Mouse (Mus musculus) midbrain, embryonic 10.5 days (tissue): ENCODE results near the gene Smurf2. TPM values are rescaled to one million over a fixed set of nuclear protein-coding genes. Genes with fewer than 3 reads are reported as not detected.
A peak's percentile ranks its signal among the peaks of the same experiment; 100 is the strongest.
"Not testable (repeated sequence)": the region's sequence is repeated elsewhere in the genome, so short reads cannot be mapped to it uniquely, and the experiment has no call there.

ENCODE experiments used
- DNase-seq: peaks from one replicate; pipeline ENCODE4 v3.0.0-alpha.2; 2017; ENCODE audit warnings: low spot score
- H3K27ac ChIP-seq: fragments of 300-500 bp; sonication (generic); replicated peaks from 2 replicates; pipeline ENCODE4 v1.5.1; 2016; ENCODE audit warnings: mild to moderate bottlenecking
- H3K27me3 ChIP-seq: fragments of 300-500 bp; sonication (generic); 2 replicates; pipeline ENCODE4 v1.6.1; 2016; ENCODE audit warnings: low read depth, mild to moderate bottlenecking; ENCODE audit not compliant: poor library complexity, severe bottlenecking
- H3K36me3 ChIP-seq: fragments of 300-500 bp; sonication (generic); 2 replicates; pipeline ENCODE4 v1.6.1; 2016; ENCODE audit warnings: mild to moderate bottlenecking, moderate library complexity
- H3K4me1 ChIP-seq: fragments of 300-500 bp; sonication (generic); 2 replicates; pipeline ENCODE4 v1.6.1; 2016
- H3K4me3 ChIP-seq: fragments of 300-500 bp; sonication (generic); 2 replicates; pipeline ENCODE4 v1.5.1; 2016; ENCODE audit warnings: mild to moderate bottlenecking, moderate library complexity
- H3K9me3 ChIP-seq: fragments of 300-500 bp; sonication (generic); replicated peaks from 2 replicates; pipeline ENCODE4 v1.6.1; 2016; ENCODE audit warnings: mild to moderate bottlenecking
- WGBS: fragments of 180-500 bp; shearing (Covaris S2); methylation state at CpG from one replicate; pipeline ENCODE4 v1.1.7; 2016; 5-methylcytosine and 5-hydroxymethylcytosine counted together
- polyA plus RNA-seq: library from polyadenylated mRNA; unstranded; fragments of >200 nt; fragmentation: Nextera tagmentation; extraction: Ambion mirVana; gene quantifications from 2 replicates; pipeline ENCODE4 v1.2.1, GENCODE M21; 2016

Gene Smurf2
- polyA plus RNA-seq, 1 experiment from 2014 or later: 12.1 TPM

GRCm38 (mm10) chr11:106817808-106818207 is 102.7 kb downstream of the Smurf2 start:
- peaks cover 98% of the 10 kb centered on the region for H3K36me3 ChIP-seq
- no peaks in the 10 kb centered on the region for H3K9me3 ChIP-seq
- H3K4me3 ChIP-seq: no peak overlapping the region
- no peak overlapping the region for H3K27ac ChIP-seq
- H3K27me3 ChIP-seq: no peaks in the 10 kb centered on the region
- no peaks in the 10 kb centered on the region for H3K4me1 ChIP-seq
- 96% methylated on average over 6 of the region's 6 CpGs for WGBS
- DNase-seq: no peak

GRCm38 (mm10) chr11:106817156-106817555 is 103.4 kb downstream of the Smurf2 start:
- H3K27ac ChIP-seq: no peak overlapping the region
- H3K36me3 ChIP-seq: peaks cover 97% of the 10 kb centered on the region

GRCm38 (mm10) chr11:106816316-106816715 is 104.2 kb downstream of the Smurf2 start:
- H3K27me3 ChIP-seq: no peaks in the 10 kb centered on the region
- H3K9me3 ChIP-seq: no peaks in the 10 kb centered on the region
- WGBS: 84% methylated on average over 7 of the region's 7 CpGs
- no peaks in the 10 kb centered on the region for H3K4me1 ChIP-seq
- H3K4me3 ChIP-seq: no peak overlapping the region
- peaks cover 99% of the 10 kb centered on the region for H3K36me3 ChIP-seq
- H3K27ac ChIP-seq: no peak overlapping the region
- DNase-seq: no peak

More at GRCm38 (mm10) chr11:106817156-106817555, 103.4 kb downstream of the Smurf2 start:
- H3K27me3 ChIP-seq: no peaks in the 10 kb centered on the region
- H3K4me3 ChIP-seq: no peak overlapping the region
- WGBS: 92% methylated on average over 3 of the region's 3 CpGs
- H3K9me3 ChIP-seq: no peaks in the 10 kb centered on the region
- H3K4me1 ChIP-seq: no peaks in the 10 kb centered on the region
- DNase-seq: no peak

- Histone ChIP-seq H3K27me3 (no peaks in the 10 kb centered on the region), H3K4me1 (no peaks in the 10 kb centered on the region), H3K27ac (no peak overlapping the region), H3K36me3 (peaks cover 99% of the 10 kb centered on the region), H3K4me3 (no peak overlapping the region), H3K9me3 (no peaks in the 10 kb centered on the region)
- DNase-seq: no peak
- 97% methylated on average over 2 of the region's 2 CpGs for WGBS
Observed at GRCm38 (mm10) chr11:106815761-106816160, 104.8 kb downstream of the Smurf2 start.

- Histone ChIP-seq H3K9me3 (no peaks in the 10 kb centered on the region), H3K27ac (no peak overlapping the region), H3K4me1 (no peaks in the 10 kb centered on the region), H3K4me3 (no peak overlapping the region), H3K27me3 (no peaks in the 10 kb centered on the region), H3K36me3 (peaks cover 99% of the 10 kb centered on the region)
- DNase-seq: no peak
- 93% methylated on average over 2 of the region's 2 CpGs for WGBS
Observed at GRCm38 (mm10) chr11:106815331-106815730, 105.2 kb downstream of the Smurf2 start.

- WGBS: 79% methylated on average over 14 of the region's 14 CpGs
- no peaks in the 10 kb centered on the region for H3K4me1 ChIP-seq
- no peak overlapping the region for H3K4me3 ChIP-seq
- DNase-seq: no peak
- no peaks in the 10 kb centered on the region for H3K27me3 ChIP-seq
- peaks cover 99% of the 10 kb centered on the region for H3K36me3 ChIP-seq
- no peak overlapping the region for H3K27ac ChIP-seq
- H3K9me3 ChIP-seq: no peaks in the 10 kb centered on the region
Observed at GRCm38 (mm10) chr11:106814601-106815320, 105.8 kb downstream of the Smurf2 start.

- Histone ChIP-seq H3K9me3 (no peaks in the 10 kb centered on the region), H3K27ac (no peak overlapping the region), H3K4me3 (no peak overlapping the region), H3K36me3 (peaks cover 98% of the 10 kb centered on the region), H3K27me3 (no peaks in the 10 kb centered on the region), H3K4me1 (no peaks in the 10 kb centered on the region)
- 93% methylated on average over 7 of the region's 7 CpGs for WGBS
- no peak for DNase-seq
Observed at GRCm38 (mm10) chr11:106812410-106813136, 107.9 kb downstream of the Smurf2 start.

- WGBS: 100% methylated on average over 1 of the region's 1 CpGs
- H3K4me1 ChIP-seq, H3K4me3 ChIP-seq, DNase-seq, H3K27ac ChIP-seq, H3K27me3 ChIP-seq, H3K9me3 ChIP-seq: not testable (repeated sequence)
- peaks cover 86% of the 10 kb centered on the region for H3K36me3 ChIP-seq
Observed at GRCm38 (mm10) chr11:106807442-106807841, 113.1 kb downstream of the Smurf2 start.

- peaks cover 6% of the 10 kb centered on the region for H3K9me3 ChIP-seq
- H3K27me3 ChIP-seq: no peaks in the 10 kb centered on the region
- H3K36me3 ChIP-seq: peaks cover 89% of the 10 kb centered on the region
- H3K4me3 ChIP-seq: no peak overlapping the region
- no peak overlapping the region for H3K27ac ChIP-seq
- no peak for DNase-seq
- WGBS: 92% methylated on average over 10 of the region's 10 CpGs
- no peaks in the 10 kb centered on the region for H3K4me1 ChIP-seq
Observed at GRCm38 (mm10) chr11:106802069-106802627, 118.4 kb downstream of the Smurf2 start.

- Histone ChIP-seq H3K27ac (no peak overlapping the region), H3K4me3 (no peak overlapping the region), H3K36me3 (peaks cover 91% of the 10 kb centered on the region), H3K27me3 (no peaks in the 10 kb centered on the region), H3K4me1 (peaks cover 7% of the 10 kb centered on the region), H3K9me3 (peaks cover 6% of the 10 kb centered on the region)
- no peak for DNase-seq
- WGBS: 75% methylated on average over 9 of the region's 9 CpGs
Observed at GRCm38 (mm10) chr11:106795679-106796078, 124.8 kb downstream of the Smurf2 start.

GRCm38 (mm10) chr11:106793846-106794245 is 126.7 kb downstream of the Smurf2 start:
- Histone ChIP-seq H3K27ac (no peak overlapping the region), H3K9me3 (peaks cover 6% of the 10 kb centered on the region), H3K4me1 (peaks cover 18% of the 10 kb centered on the region), H3K27me3 (no peaks in the 10 kb centered on the region), H3K4me3 (no peak overlapping the region), H3K36me3 (peaks cover 72% of the 10 kb centered on the region)
- 77% methylated on average over 4 of the region's 4 CpGs for WGBS
- no peak for DNase-seq

GRCm38 (mm10) chr11:106789649-106790048 is 130.9 kb downstream of the Smurf2 start:
- Histone ChIP-seq H3K4me3 (peak overlapping the region; percentile 96), H3K27me3 (no peaks in the 10 kb centered on the region), H3K9me3 (no peaks in the 10 kb centered on the region), H3K4me1 (peaks cover 30% of the 10 kb centered on the region), H3K36me3 (peaks cover 64% of the 10 kb centered on the region), H3K27ac (peak overlapping the region; percentile 100)
- DNase-seq: peak; percentile 32
- 0% methylated on average over 6 of the region's 6 CpGs for WGBS
